Mouse (Mus musculus) liver, adult 2 months (tissue): Measurements from ENCODE around the gene 1700024P04Rik.

ENCODE experiments used
- CTCF ChIP-seq: fragments of 200-500 bp; IDR thresholded peaks from 2 replicates; pipeline ENCODE4 v1.5.1; 2011; ENCODE audit warnings: low read depth, low read length, control low read depth
- POLR2A ChIP-seq: fragments of 200-500 bp; IDR thresholded peaks from 2 replicates; pipeline ENCODE4 v1.6.1; 2011; ENCODE audit warnings: low read length, control low read depth; ENCODE audit not compliant: insufficient read depth; ENCODE audit errors: extremely low read depth

DNA sequence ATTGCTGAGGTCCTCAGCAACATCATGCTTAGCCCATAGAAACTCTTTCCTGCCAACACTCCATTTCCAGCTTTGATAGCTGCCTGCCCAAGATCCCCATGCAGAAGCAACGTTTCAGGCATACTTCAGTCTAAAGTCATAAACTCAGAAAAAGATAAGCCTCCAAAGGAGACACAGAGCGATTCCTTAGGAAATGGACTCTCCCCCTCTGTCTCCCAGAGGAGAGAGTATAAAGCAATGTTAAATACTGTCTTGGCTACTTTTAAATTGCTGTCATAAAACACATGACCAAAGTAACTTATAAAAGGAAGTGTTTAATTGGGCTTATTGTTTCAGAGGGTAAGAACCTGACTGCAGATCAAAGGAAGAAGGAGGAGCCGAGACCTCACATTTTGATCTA lies 12.3 kb downstream of the 1700024P04Rik start:
- TF ChIP-seq POLR2A (no peak), CTCF (no peak)
